Comparison of ENCODE assay signal across 10 mouse cellular contexts in the genomic region with DNA sequence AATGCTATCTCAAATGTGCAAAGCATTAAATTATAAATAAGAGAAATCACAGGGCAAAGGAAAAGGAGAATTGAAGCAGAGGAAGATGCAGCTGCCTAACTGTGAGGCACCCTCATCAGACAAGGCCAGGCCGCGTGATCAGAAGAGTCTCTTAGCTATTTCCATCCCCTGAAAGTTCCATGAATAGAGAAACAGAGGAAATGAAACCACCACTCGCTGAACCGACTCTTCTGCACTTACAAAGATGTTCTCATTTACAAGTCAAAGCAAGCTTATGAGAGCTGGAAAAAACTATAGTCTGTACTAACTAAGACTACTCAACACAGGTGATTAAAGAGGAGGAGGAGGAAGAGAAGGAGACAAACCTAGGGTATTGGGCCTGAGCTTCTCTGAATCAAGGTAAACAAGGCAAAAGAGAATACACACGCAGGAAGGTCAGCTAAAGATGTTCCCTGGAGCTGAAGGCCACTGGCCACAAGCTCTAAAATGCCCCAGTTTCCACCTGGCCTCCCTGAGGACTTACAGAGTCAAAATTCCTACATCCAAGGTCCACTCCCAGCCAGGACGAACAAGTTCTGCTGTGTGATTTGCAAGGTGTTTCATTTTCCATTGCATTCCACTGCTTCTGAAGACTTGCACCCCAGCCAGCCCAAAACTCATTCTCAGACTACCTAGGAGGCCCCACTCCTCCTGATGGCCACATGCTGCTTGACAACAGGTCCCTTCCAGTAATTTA. TPM values are rescaled to one million over a fixed set of nuclear protein-coding genes. Genes with fewer than 3 reads are reported as not detected.
DNase-seq lines count a peak whose midpoint lies in the region; ATAC-seq and TF ChIP-seq lines count a peak whose summit lies in the region.
"Had no signal": no experiment of that assay in that cellular context is flagged by ENCODE, and none has a peak within 500 bp of the region (broad histone marks: within the 10 kb centered on the region; RNA-seq: fewer than 3 reads in every experiment).

No protein-coding gene starts in this region.

- WGBS in kidney, adult 2 months = 57% methylated on average over 6 of the region's 6 CpGs
- 26% methylated on average over 6 of the region's 6 CpGs for WGBS in thymus, adult 2 months

- ATAC-seq in megakaryocyte progenitor cell, adult 5-6 weeks (replicated peaks; ENCODE audit: poor library complexity) = peak; percentile 23; the same call in 1 of the 2 replicates
- ATAC-seq: midbrain, embryonic 15.5 days had no signal

- no peaks in the 10 kb centered on the region for H3K36me3 ChIP-seq in kidney, adult 2 months (ENCODE audit: control insufficient read depth, insufficient read depth, low read length)
- H3K36me3 ChIP-seq in thymus, adult 2 months (ENCODE audit: control insufficient read depth, insufficient read depth, low read length) = no peaks in the 10 kb centered on the region
- H3K36me3 ChIP-seq: liver, embryonic 13.5 days; midbrain, embryonic 15.5 days had no signal

- H3K27ac ChIP-seq in kidney, adult 2 months (ENCODE audit: insufficient read depth, low read depth, low read length) = peak overlapping the region; percentile 21; the same call in 1 of the 2 replicates
- peak overlapping the region; percentile 49; the same call in 1 of the 2 replicates for H3K27ac ChIP-seq in thymus, adult 2 months (ENCODE audit: control insufficient read depth, insufficient read depth, low read length)
- H3K27ac ChIP-seq: liver, embryonic 13.5 days; midbrain, embryonic 15.5 days had no signal

- no peak overlapping the region for H3K4me3 ChIP-seq in kidney, adult 2 months (ENCODE audit: insufficient read depth, low read depth, low read length)
- no peak overlapping the region for H3K4me3 ChIP-seq in thymus, adult 2 months (ENCODE audit: control insufficient read depth, insufficient read depth, low read length)
- H3K4me3 ChIP-seq: liver, embryonic 13.5 days; midbrain, embryonic 15.5 days had no signal

- TF ChIP-seq CTCF in kidney, adult 2 months (conservative IDR thresholded peaks at IDR 0.05; ENCODE audit: insufficient read depth, insufficient read length, low read depth, low read length) = no peak
- TF ChIP-seq CTCF in thymus, adult 2 months (IDR thresholded peaks at IDR 0.05; ENCODE audit: borderline replicate concordance, control insufficient read depth, extremely low read depth, insufficient read depth, low read length, poor library complexity) = no peak

- peak; percentile 48 for DNase-seq in kidney, adult 2 months
- no peak for DNase-seq in kidney, adult 18-20 months
- DNase-seq in thymus, adult 2 months = peak; percentile 15
- DNase-seq in thymus, postnatal 4 days = no peak
- DNase-seq in urinary bladder, adult 2 months (ENCODE audit: low spot score) = no peak
- DNase-seq in gastrocnemius, postnatal 10 days = no peak
- DNase-seq in adrenal gland, adult 2 months = no peak
- DNase-seq: liver, embryonic 13.5 days had no signal

- no peaks in the 10 kb centered on the region for H3K27me3 ChIP-seq in kidney, adult 2 months (replicated peaks; ENCODE audit: control insufficient read depth, insufficient read depth, low read length)
- no peaks in the 10 kb centered on the region for H3K27me3 ChIP-seq in thymus, adult 2 months (ENCODE audit: control insufficient read depth, insufficient read depth, low read length)
- H3K27me3 ChIP-seq: liver, embryonic 13.5 days; midbrain, embryonic 15.5 days had no signal

- peaks cover 27% of the 10 kb centered on the region for H3K4me1 ChIP-seq in kidney, adult 2 months (ENCODE audit: control insufficient read depth, insufficient read depth, low read length)
- peaks cover 12% of the 10 kb centered on the region for H3K4me1 ChIP-seq in thymus, adult 2 months (replicated peaks; ENCODE audit: control insufficient read depth, insufficient read depth, low read length)

- no peak for TF ChIP-seq POLR2A in kidney, adult 2 months (IDR thresholded peaks at IDR 0.05; ENCODE audit: low read depth, low read length)
- no peak for TF ChIP-seq POLR2A in thymus, adult 2 months (IDR thresholded peaks at IDR 0.05; ENCODE audit: control insufficient read depth, extremely low read depth, insufficient read depth, low read length, poor library complexity)

RNA-seq across cellular contexts. Expression of a gene that starts 5.2 kb away (rescaled TPM):
- polyA plus RNA-seq in kidney, adult 2 months (2012; rRNA removed) = 14.6 and 17.1 TPM in 2 replicates
- polyA plus RNA-seq in thymus, adult 2 months (2012; rRNA removed) = 9.7 and 9.8 TPM in 2 replicates
- total RNA-seq in megakaryocyte progenitor cell, adult 5-6 weeks (2015) = 30.2 and 34.6 TPM in 2 replicates
- 25.8 and 26.6 TPM in 2 replicates for total RNA-seq in megakaryocyte progenitor cell, adult 5-6 weeks (2017)
- 36.2 and 47.6 TPM in 2 replicates for polyA plus RNA-seq in urinary bladder, adult 2 months (2012; rRNA removed)
- total RNA-seq in gastrocnemius, postnatal 10 days (2021) = 10 to 100 TPM; 57.2 to 57.5 TPM
- 10 to 100 TPM; 49.2 to 52.8 TPM for total RNA-seq in adrenal gland, adult 2 months (2021)
- polyA plus RNA-seq in adrenal gland, adult 2 months (2012; rRNA removed) = 6.3 TPM in 2 replicates

Comparison
In these comparisons a context has a peak if more than half of its experiments do, and no peak if none do; other contexts are left out.
1. DNase-seq: peak in kidney, adult 2 months (single experiment) and thymus, adult 2 months (single experiment); none in kidney, adult 18-20 months (single experiment), thymus, postnatal 4 days (single experiment), urinary bladder, adult 2 months (single experiment), gastrocnemius, postnatal 10 days (single experiment) and adrenal gland, adult 2 months (single experiment).